Mouse (Mus musculus) 3T3-L1 (cell line): ENCODE results near the gene Rpl3.

Source experiments
- DNase-seq: peaks from one replicate; pipeline ENCODE4 v3.0.0-alpha.2; 2015; ENCODE audit warnings: low read depth, low spot score

Gene Rpl3

GRCm38 (mm10) chr15:80087406-80088012 is 4.2 kb downstream of the Rpl3 start:
- no peak for DNase-seq

GRCm38 (mm10) chr15:80083740-80084139 is 7.9 kb downstream of the Rpl3 start:
- DNase-seq: peak; percentile 68

GRCm38 (mm10) chr15:80083276-80083731 is 8.4 kb downstream of the Rpl3 start:
- peak; percentile 99 for DNase-seq

GRCm38 (mm10) chr15:80082661-80083275 is 8.9 kb downstream of the Rpl3 start:
- DNase-seq: peak; percentile 54

GRCm38 (mm10) chr15:80081801-80082546 is 9.7 kb downstream of the Rpl3 start:
- peak; percentile 59 for DNase-seq

- DNase-seq: peak; percentile 76
These were observed 10.7 kb downstream of the Rpl3 start for GRCm38 (mm10) chr15:80080711-80081615.

GRCm38 (mm10) chr15:80079954-80080353 is 11.7 kb downstream of the Rpl3 start:
- peak; percentile 32 for DNase-seq

GRCm38 (mm10) chr15:80079129-80079668 is 12.5 kb downstream of the Rpl3 start:
- no peak for DNase-seq

GRCm38 (mm10) chr15:80078058-80078814 is 13.4 kb downstream of the Rpl3 start:
- DNase-seq: peak; percentile 77

GRCm38 (mm10) chr15:80076338-80077136 is 15.1 kb downstream of the Rpl3 start:
- peak; percentile 82 for DNase-seq

- DNase-seq: peak; percentile 46
These were observed 15.8 kb downstream of the Rpl3 start for GRCm38 (mm10) chr15:80075733-80076337.

GRCm38 (mm10) chr15:80075374-80075694 is 16.3 kb downstream of the Rpl3 start:
- DNase-seq: no peak

- no peak for DNase-seq
These were observed 16.9 kb downstream of the Rpl3 start for GRCm38 (mm10) chr15:80074663-80075373.

GRCm38 (mm10) chr15:80073256-80073621 is 18.4 kb downstream of the Rpl3 start:
- DNase-seq: no peak

- peak; percentile 52 for DNase-seq
These were observed 19.0 kb downstream of the Rpl3 start for GRCm38 (mm10) chr15:80072579-80073255.

GRCm38 (mm10) chr15:80071951-80072437 is 19.7 kb downstream of the Rpl3 start:
- no peak for DNase-seq

GRCm38 (mm10) chr15:80070095-80070644 is 21.5 kb downstream of the Rpl3 start:
- peak; percentile 88 for DNase-seq

GRCm38 (mm10) chr15:80069171-80069570 is 22.5 kb downstream of the Rpl3 start:
- no peak for DNase-seq
